Mouse (Mus musculus): ENCODE measurements around the gene Lta. TPM values are rescaled to one million over a fixed set of nuclear protein-coding genes. Genes with fewer than 3 reads are reported as not detected.

Lta gene
- polyA plus RNA-seq, 1 experiment from 2014 or later = 0.35 TPM

- Histone ChIP-seq H3K9ac (replicated peaks; ENCODE audit: low read depth, low read length) (peak overlapping the region; percentile 58; the same call in 1 of the 2 replicates), H3K36me3 (ENCODE audit: control insufficient read depth, insufficient read depth) (peaks cover 3% of the 10 kb centered on the region; the same call in 1 of the 2 replicates), H3K4me1 (replicated peaks; ENCODE audit: control insufficient read depth, insufficient read depth, low read length) (peaks cover 27% of the 10 kb centered on the region), H3K9me3 (ENCODE audit: control insufficient read depth, low read length) (no peaks in the 10 kb centered on the region), H3K27ac (ENCODE audit: low read length) (peak overlapping the region; percentile 99), H3K27me3 (replicated peaks; ENCODE audit: control insufficient read depth, insufficient read depth, low read length) (no peaks in the 10 kb centered on the region), H3K4me3 (replicated peaks; ENCODE audit: low read length) (no peak overlapping the region; the same call in 1 of the 2 replicates), H3K4me2 (ENCODE audit: low read length) (peak overlapping the region; percentile 60)
- ATAC-seq = no peak
- WGBS = 73% methylated on average over 8 of the region's 8 CpGs
Observed at GRCm38 (mm10) chr17:35166352-35167035, 38.7 kb downstream of the Lta start.

- Histone ChIP-seq H3K9me3 (ENCODE audit: control insufficient read depth, low read length) (no peaks in the 10 kb centered on the region), H3K9ac (replicated peaks; ENCODE audit: low read depth, low read length) (peak overlapping the region; percentile 58), H3K36me3 (ENCODE audit: control insufficient read depth, insufficient read depth) (peaks cover 12% of the 10 kb centered on the region), H3K27ac (ENCODE audit: low read length) (peak overlapping the region; percentile 99), H3K4me2 (ENCODE audit: low read length) (peak overlapping the region; percentile 60), H3K4me3 (replicated peaks; ENCODE audit: low read length) (peak overlapping the region; percentile 98), H3K4me1 (replicated peaks; ENCODE audit: control insufficient read depth, insufficient read depth, low read length) (peaks cover 28% of the 10 kb centered on the region), H3K27me3 (replicated peaks; ENCODE audit: control insufficient read depth, insufficient read depth, low read length) (no peaks in the 10 kb centered on the region)
- ATAC-seq = peak; percentile 86
- 19% methylated on average over 12 of the region's 12 CpGs for WGBS
Observed at GRCm38 (mm10) chr17:35165451-35166155, 39.5 kb downstream of the Lta start.

DNA sequence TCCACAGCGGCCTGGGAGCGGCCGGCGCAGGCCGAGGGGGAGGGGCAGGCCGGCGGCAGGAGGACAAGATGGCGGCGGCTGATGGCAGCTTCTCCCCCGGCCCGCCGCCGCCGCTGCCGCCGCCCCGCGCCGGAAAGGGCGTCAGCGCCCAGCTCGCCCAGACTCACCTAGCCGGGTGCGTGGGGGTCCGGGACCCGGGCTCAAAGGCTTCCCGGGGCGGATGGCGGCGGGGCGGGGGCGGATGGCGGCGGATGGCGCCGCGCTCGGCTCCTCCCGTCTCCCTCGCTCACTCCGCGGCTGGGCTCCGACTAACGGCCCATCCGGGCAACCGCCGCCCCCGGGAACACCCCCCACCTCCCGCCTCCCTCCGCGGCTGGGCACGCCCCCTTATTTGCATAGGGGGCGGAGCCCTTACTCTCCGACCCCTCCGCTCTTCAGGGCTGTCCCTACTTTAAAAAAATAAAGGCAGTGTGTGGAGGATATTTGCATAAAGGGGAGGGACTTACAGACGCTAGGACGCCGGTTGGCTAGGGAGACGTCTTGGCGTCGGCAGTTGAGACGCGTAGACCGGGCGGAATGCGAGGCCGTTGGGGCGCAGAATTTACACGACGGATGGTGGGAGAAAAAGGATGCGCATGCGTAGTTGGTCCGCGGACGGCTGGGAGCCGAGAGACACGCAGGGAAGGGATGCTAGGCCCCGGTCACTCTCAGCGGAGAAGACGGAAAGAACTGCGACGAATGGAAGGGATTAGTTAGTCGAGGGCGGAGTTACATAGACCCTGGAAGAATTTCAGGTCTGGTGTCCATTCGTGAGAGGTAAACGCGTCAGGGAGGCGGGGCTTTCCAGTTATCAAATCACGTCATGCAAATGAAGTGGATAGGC lies 40.3 kb downstream of the Lta start, which contains the start of gene Prrc2a:
Gene Prrc2a (minus strand): TSS at position 330 of the 883 bp plus-strand sequence.
- no peaks in the 10 kb centered on the region for H3K9me3 ChIP-seq (ENCODE audit: control insufficient read depth, low read length)
- peak within 1 kb of the TSS; percentile 66 for H3K4me2 ChIP-seq (ENCODE audit: low read length)
- peak within 1 kb of the TSS; percentile 100 for H3K9ac ChIP-seq (replicated peaks; ENCODE audit: low read depth, low read length)
- H3K4me3 ChIP-seq (replicated peaks; ENCODE audit: low read length) = peak within 1 kb of the TSS; percentile 98
- H3K4me1 ChIP-seq (replicated peaks; ENCODE audit: control insufficient read depth, insufficient read depth, low read length) = peaks cover 28% of the 10 kb centered on the region
- ATAC-seq = peak; percentile 94
- peaks cover 20% of the 10 kb centered on the region for H3K36me3 ChIP-seq (ENCODE audit: control insufficient read depth, insufficient read depth)
- no peaks in the 10 kb centered on the region for H3K27me3 ChIP-seq (replicated peaks; ENCODE audit: control insufficient read depth, insufficient read depth, low read length)
- WGBS = under 1% methylated on average over 72 of the region's 89 CpGs
- peak within 1 kb of the TSS; percentile 99 for H3K27ac ChIP-seq (ENCODE audit: low read length)

GRCm38 (mm10) chr17:35164218-35164567 lies 41.0 kb downstream of the Lta start:
- WGBS = 0% methylated on average over 22 of the region's 28 CpGs
- Histone ChIP-seq H3K4me2 (ENCODE audit: low read length) (peak overlapping the region; percentile 66), H3K4me1 (replicated peaks; ENCODE audit: control insufficient read depth, insufficient read depth, low read length) (peaks cover 28% of the 10 kb centered on the region), H3K9ac (replicated peaks; ENCODE audit: low read depth, low read length) (peak overlapping the region; percentile 100), H3K36me3 (ENCODE audit: control insufficient read depth, insufficient read depth) (peaks cover 26% of the 10 kb centered on the region), H3K4me3 (replicated peaks; ENCODE audit: low read length) (peak overlapping the region; percentile 98), H3K27me3 (replicated peaks; ENCODE audit: control insufficient read depth, insufficient read depth, low read length) (no peaks in the 10 kb centered on the region), H3K27ac (ENCODE audit: low read length) (peak overlapping the region; percentile 97), H3K9me3 (ENCODE audit: control insufficient read depth, low read length) (no peaks in the 10 kb centered on the region)
- no peak for ATAC-seq

GRCm38 (mm10) chr17:35163326-35164081 lies 41.6 kb downstream of the Lta start:
- ATAC-seq = no peak
- H3K27me3 ChIP-seq (replicated peaks; ENCODE audit: control insufficient read depth, insufficient read depth, low read length) = no peaks in the 10 kb centered on the region
- H3K4me3 ChIP-seq (replicated peaks; ENCODE audit: low read length) = peak overlapping the region; percentile 98
- peaks cover 28% of the 10 kb centered on the region for H3K4me1 ChIP-seq (replicated peaks; ENCODE audit: control insufficient read depth, insufficient read depth, low read length)
- WGBS = 9% methylated on average over 8 of the region's 8 CpGs
- peaks cover 32% of the 10 kb centered on the region for H3K36me3 ChIP-seq (ENCODE audit: control insufficient read depth, insufficient read depth)
- no peaks in the 10 kb centered on the region for H3K9me3 ChIP-seq (ENCODE audit: control insufficient read depth, low read length)
- peak overlapping the region; percentile 97 for H3K27ac ChIP-seq (ENCODE audit: low read length)
- peak overlapping the region; percentile 100 for H3K9ac ChIP-seq (replicated peaks; ENCODE audit: low read depth, low read length)
- peak overlapping the region; percentile 66 for H3K4me2 ChIP-seq (ENCODE audit: low read length)

DNA sequence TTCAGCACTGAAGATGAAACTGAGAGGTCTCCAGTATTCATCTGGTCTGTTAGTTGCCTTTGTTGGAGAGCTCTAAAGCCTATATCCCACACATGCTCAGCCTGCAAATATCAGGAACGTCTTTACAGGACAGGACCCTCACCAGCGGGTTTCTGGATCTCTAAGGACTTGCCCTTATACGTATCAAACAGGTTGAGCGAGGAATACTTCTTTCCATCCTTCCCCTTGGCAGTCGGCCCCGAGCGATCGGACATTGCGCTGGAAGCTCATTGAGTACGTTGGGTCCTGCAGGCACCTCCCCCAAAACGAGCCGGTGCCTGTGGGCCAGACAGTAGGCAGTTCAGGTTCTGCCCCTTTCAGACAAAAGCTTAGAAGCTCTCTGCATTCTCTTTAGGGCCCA lies 42.4 kb downstream of the Lta start:
- WGBS = 33% methylated on average over 12 of the region's 12 CpGs
- Histone ChIP-seq H3K27ac (ENCODE audit: low read length) (no peak overlapping the region), H3K36me3 (ENCODE audit: control insufficient read depth, insufficient read depth) (peaks cover 39% of the 10 kb centered on the region), H3K27me3 (replicated peaks; ENCODE audit: control insufficient read depth, insufficient read depth, low read length) (no peaks in the 10 kb centered on the region), H3K9me3 (ENCODE audit: control insufficient read depth, low read length) (no peaks in the 10 kb centered on the region), H3K4me1 (replicated peaks; ENCODE audit: control insufficient read depth, insufficient read depth, low read length) (peaks cover 28% of the 10 kb centered on the region), H3K4me3 (replicated peaks; ENCODE audit: low read length) (peak overlapping the region; percentile 98), H3K9ac (replicated peaks; ENCODE audit: low read depth, low read length) (peak overlapping the region; percentile 100), H3K4me2 (ENCODE audit: low read length) (peak overlapping the region; percentile 66)
- no peak for ATAC-seq

GRCm38 (mm10) chr17:35162121-35162520 lies 43.0 kb downstream of the Lta start:
- H3K4me3 ChIP-seq (replicated peaks; ENCODE audit: low read length) = peak overlapping the region; percentile 98
- 73% methylated on average over 14 of the region's 14 CpGs for WGBS
- peak overlapping the region; percentile 66 for H3K4me2 ChIP-seq (ENCODE audit: low read length)
- ATAC-seq = no peak
- no peaks in the 10 kb centered on the region for H3K9me3 ChIP-seq (ENCODE audit: control insufficient read depth, low read length)
- H3K9ac ChIP-seq (replicated peaks; ENCODE audit: low read depth, low read length) = peak overlapping the region; percentile 100; the same call in 1 of the 2 replicates
- peaks cover 44% of the 10 kb centered on the region for H3K36me3 ChIP-seq (ENCODE audit: control insufficient read depth, insufficient read depth)
- H3K4me1 ChIP-seq (replicated peaks; ENCODE audit: control insufficient read depth, insufficient read depth, low read length) = peaks cover 28% of the 10 kb centered on the region
- H3K27ac ChIP-seq (ENCODE audit: low read length) = no peak overlapping the region
- no peaks in the 10 kb centered on the region for H3K27me3 ChIP-seq (replicated peaks; ENCODE audit: control insufficient read depth, insufficient read depth, low read length)

DNA sequence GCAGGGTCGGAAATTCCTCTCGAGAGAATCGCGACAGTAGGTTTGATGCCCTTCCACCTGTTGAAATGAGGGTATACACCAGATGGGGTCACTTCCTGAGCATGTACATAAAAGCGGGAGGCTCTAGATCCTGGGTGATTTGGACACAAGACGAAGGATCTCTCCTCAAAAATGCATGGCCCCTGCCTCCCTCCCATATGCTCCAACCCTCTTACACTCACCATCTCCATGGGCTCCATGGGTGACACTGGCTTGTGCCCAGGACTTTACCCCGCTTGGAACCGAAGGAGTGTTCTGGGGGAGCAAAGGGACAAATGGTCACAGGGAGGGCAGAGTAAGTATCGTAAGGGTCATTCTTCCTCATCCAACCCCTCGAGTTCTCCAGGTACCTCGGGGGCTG lies 43.7 kb downstream of the Lta start:
- Histone ChIP-seq H3K27ac (ENCODE audit: low read length) (no peak overlapping the region), H3K9ac (replicated peaks; ENCODE audit: low read depth, low read length) (no peak overlapping the region), H3K4me3 (replicated peaks; ENCODE audit: low read length) (no peak overlapping the region), H3K27me3 (replicated peaks; ENCODE audit: control insufficient read depth, insufficient read depth, low read length) (no peaks in the 10 kb centered on the region), H3K9me3 (ENCODE audit: control insufficient read depth, low read length) (no peaks in the 10 kb centered on the region), H3K4me2 (ENCODE audit: low read length) (no peak overlapping the region), H3K36me3 (ENCODE audit: control insufficient read depth, insufficient read depth) (peaks cover 50% of the 10 kb centered on the region), H3K4me1 (replicated peaks; ENCODE audit: control insufficient read depth, insufficient read depth, low read length) (peaks cover 27% of the 10 kb centered on the region)
- 89% methylated on average over 11 of the region's 11 CpGs for WGBS
- no peak for ATAC-seq

Data from forebrain, embryonic 16.5 days (tissue).